In the genomic region with DNA sequence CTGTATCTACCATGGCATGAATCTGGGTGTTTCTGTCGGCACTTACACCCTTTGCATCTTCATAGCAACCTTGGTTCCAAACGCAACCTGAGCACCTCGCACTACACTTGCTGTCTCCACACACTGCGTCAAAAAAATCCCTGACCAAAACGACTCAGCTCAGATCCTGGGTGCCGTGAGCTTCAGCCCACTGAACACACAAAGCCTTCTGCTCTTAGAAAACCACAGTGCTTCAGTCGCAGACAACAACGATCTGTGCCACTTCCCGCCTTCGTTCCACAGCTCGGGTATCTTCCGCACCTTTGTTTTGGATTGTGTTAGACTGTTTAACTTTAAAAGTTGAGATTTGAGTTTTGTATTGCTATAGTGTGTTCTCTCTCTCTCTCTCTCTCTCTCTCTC, we compare ENCODE assay signal across 22 mouse cellular contexts.
A peak's percentile ranks its signal among the peaks of the same experiment; 100 is the strongest.
DNase-seq lines count a peak whose midpoint lies in the region.
"Had no signal": no experiment of that assay in that cellular context is flagged by ENCODE, and none has a peak within 500 bp of the region (broad histone marks: within the 10 kb centered on the region; RNA-seq: fewer than 3 reads in every experiment).

No protein-coding gene starts in this region.

- H3K27ac ChIP-seq in limb, embryonic 10.5 days = no peak overlapping the region
- H3K27ac ChIP-seq: heart, adult 2 months; heart, embryonic 13.5 days; liver, embryonic 13.5 days; midbrain, embryonic 12.5 days had no signal

- no peak overlapping the region for H3K4me3 ChIP-seq in limb, embryonic 10.5 days
- H3K4me3 ChIP-seq: heart, adult 2 months; heart, embryonic 13.5 days; liver, embryonic 13.5 days; midbrain, embryonic 12.5 days had no signal

- 87% methylated on average over 12 of the region's 12 CpGs for WGBS in limb, embryonic 10.5 days

- H3K36me3 ChIP-seq in limb, embryonic 10.5 days = no peaks in the 10 kb centered on the region
- H3K36me3 ChIP-seq: G1E; heart, embryonic 13.5 days; liver, embryonic 13.5 days; midbrain, embryonic 12.5 days had no signal

- no peaks in the 10 kb centered on the region for H3K9me3 ChIP-seq in limb, embryonic 10.5 days (replicated peaks)
- H3K9me3 ChIP-seq: G1E; heart, embryonic 13.5 days; liver, embryonic 13.5 days; midbrain, embryonic 12.5 days had no signal

- DNase-seq in heart, adult 11 months = peak; percentile 57
- no peak for DNase-seq in heart, adult 18-20 months
- peak; percentile 57 for DNase-seq in induced T-regulatory cell, adult 2 months (ENCODE audit: low read depth)
- DNase-seq in thymus, postnatal 10 days (ENCODE audit: low spot score in 2 of 2) = peak; percentile 15 to 34
- no peak for DNase-seq in limb, embryonic 10.5 days (ENCODE audit: low spot score)
- no peak for DNase-seq in right cerebral cortex, postnatal 4 days
- no peak for DNase-seq in right cerebral cortex, adult 2 months (ENCODE audit: low spot score in 2 of 2)
- DNase-seq: adrenal gland, postnatal 14 days; cerebellum, adult 2 months; gastrocnemius, postnatal 10 days; heart, adult 2 months; heart, postnatal 14 days; kidney, adult 2 months; kidney, postnatal 14 days; liver, embryonic 13.5 days; lung, embryonic 14.5 days; right cerebral cortex, postnatal 14 days had no signal

- H3K27me3 ChIP-seq in limb, embryonic 10.5 days (ENCODE audit: low read depth, poor library complexity, severe bottlenecking) = no peaks in the 10 kb centered on the region
- H3K27me3 ChIP-seq: CH12.LX; heart, embryonic 13.5 days; liver, embryonic 13.5 days; midbrain, embryonic 12.5 days; Patski had no signal

- H3K4me1 ChIP-seq in limb, embryonic 10.5 days = no peaks in the 10 kb centered on the region
- H3K4me1 ChIP-seq: heart, embryonic 13.5 days; liver, embryonic 13.5 days; midbrain, embryonic 12.5 days had no signal

Comparison
In these comparisons a context has a peak if more than half of its experiments do, and no peak if none do; other contexts are left out.
1. DNase-seq: peak in heart, adult 11 months (single experiment), induced T-regulatory cell, adult 2 months (single experiment) and thymus, postnatal 10 days (2 of 2); none in heart, adult 18-20 months (0 of 2), limb, embryonic 10.5 days (single experiment), right cerebral cortex, postnatal 4 days (single experiment) and right cerebral cortex, adult 2 months (0 of 2).